Mouse (Mus musculus): ENCODE data around the gene Wrap73.

Wrap73 gene

DNA sequence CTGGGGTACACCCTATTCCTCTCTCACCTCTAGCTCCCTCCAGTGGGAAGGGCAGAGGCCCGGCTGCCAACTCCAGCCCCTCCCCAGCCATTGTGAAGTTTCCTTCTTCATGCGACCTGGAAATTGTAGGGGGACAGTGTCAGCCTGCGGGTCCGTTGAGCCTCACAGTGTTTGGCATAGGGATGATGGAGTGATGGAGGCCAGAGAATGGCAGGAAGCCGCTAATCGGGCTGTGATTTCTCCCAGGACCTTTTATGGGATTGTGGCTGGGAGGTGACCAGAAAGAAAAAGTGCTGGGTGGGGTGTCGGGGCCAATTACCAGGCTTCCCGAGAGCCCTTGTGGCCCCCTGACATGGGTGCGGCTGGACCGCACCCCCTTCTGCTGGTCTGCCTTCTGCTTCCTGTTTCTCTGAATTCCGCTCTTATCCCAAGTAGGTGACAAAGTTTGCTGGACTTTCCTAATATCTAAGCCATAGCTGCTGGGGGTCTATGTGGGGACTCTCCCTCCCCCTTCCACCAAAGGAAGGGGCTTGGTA, 43.9 kb downstream of the Wrap73 start:
- no peak for DNase-seq

DNA sequence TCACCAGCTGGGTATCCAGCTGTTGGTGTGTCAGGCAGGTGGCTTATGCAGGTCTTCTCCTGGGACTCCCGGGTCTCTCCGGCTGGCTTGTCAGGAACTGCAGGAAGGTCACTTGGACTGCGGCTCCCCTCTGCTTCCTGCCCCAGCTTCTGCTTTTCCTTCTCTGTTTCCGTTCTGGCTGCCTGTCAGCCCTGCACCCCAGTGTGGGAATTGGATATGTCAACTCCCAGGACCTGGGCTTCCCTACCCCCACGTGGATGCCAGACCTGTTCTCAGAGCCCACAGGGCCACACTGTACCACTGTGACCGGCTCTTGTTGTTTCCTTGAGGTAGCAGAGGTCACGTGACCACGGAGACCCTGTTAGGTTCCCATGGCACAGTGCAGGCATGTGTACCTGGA, 46.8 kb downstream of the Wrap73 start:
- DNase-seq = no peak

DNA sequence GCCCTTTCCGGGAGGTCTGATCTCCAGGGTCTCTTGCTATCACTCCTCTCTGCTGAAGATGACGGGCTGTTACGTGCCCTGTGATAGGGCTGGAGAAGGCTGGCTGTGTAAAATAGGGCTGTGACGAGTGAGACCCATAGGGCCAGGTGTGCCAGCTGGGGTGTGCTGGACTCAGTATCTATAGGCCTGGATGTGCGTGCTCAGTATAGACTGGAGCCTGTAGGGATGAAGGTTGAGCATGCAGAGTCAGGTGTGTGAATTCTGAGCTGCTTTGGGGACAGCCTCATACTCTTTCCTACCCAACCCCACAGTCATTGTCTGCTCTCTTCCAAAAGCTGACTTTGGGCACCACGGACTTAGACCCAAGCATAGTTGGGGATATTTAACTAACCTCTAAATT, 55.8 kb downstream of the Wrap73 start:
- DNase-seq = no peak

DNA sequence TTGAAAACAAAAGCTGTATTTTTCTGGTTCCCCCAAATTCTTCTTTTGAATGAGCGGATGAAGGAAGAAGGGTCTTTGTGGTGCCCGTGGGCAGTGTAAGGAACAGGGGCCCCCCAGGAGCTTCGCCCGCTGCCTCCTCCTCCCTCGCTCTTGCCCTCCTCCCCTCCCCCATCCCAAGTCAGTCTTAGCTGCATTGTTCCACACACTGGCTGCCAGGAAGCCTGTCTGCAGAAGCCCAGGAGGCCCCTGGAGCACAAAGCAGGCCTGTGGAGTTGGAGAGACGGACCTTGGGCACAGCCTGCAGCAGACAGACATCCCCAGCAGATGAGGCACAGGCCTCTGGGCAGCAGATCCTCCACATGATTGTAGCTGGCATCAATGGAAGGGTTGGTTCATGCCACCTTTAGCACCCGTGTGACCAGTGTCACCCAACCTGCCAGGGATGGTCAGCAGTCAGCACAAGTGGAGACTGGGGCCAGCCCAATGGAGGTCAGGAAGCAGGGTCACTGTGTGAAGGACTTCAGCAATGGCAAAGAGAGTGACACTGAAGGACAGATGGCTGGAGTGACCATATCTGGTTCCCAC, 56.3 kb downstream of the Wrap73 start:
- no peak for DNase-seq

DNA sequence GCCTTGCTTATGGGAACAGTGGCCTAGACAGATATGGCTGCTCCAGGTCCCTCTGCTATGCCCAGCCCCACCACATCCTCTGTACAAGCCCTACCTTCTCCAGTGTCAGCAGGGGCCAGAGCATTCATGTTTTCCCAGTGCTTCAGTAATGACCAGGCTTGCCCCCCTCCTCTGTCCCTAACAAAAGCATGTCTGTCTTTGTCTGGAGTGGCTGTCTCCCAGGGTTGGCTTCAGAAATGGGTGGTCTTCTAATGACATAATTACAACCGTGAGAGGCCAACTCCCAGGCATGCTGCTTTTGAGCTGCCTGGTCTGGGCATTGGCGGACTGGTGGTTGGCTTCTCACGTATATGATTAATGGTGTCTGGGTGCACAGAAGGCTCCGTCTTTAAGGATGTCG, 59.3 kb downstream of the Wrap73 start:
- no peak for DNase-seq

DNA sequence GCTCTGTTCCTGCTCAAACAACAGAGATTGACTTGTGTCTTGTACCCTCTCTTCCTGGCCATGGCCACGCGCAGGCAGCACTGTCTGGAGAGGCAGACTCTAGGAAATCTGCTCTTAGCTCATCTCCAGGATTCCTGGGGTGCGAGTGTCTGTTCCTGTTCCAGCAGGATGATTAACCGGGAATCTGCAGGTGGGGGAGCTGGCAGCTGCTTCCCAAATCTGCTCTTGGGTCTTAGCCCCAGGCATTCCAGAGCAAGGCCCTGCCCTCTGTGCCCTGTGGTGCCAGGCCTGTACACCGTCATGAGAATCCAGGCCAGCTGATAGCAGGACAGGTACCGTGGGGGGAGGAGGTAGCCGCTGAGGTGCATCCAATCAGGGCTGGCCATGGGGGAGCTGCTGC, 62.4 kb downstream of the Wrap73 start:
- DNase-seq = no peak

DNA sequence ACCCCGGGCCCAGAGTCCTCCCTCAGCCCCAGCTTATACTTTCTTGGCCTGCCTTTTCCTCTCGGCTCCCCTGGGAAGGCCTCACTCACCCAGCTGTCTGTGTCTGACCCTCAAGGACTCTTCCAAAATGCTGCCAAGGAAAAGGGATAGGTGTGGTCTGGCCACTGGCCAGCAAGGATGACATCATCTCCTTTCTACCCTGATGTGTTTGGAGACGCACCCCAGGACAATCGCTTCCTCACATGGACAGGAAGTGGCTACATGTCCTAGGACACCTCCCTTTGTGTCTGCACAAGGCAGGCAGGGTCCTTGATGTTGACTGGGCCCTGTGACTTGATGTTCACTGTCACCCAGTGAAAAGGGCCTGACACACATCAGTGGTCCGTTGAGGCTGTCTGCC, 63.2 kb downstream of the Wrap73 start:
- DNase-seq = no peak

DNA sequence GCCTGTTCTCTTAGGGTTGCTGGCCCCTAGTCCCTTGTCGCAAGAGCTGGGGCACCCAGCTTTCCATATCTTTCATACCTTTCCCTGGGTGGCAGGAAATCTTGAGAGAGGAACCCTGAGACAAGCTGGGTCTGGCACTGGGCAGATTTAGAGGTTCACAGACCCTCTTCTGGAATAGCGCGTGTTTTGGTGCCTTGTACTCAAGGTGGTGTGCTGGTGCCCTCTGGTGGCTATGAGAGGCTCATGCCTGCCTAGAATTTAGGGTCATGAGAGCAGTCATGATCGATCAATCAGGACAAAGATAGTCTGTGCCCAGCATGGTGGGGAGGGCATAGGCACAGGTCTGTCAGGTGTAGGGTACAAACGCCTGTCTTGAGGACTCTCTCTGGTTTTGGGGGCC, 65.1 kb downstream of the Wrap73 start:
- peak; percentile 77 for DNase-seq

DNA sequence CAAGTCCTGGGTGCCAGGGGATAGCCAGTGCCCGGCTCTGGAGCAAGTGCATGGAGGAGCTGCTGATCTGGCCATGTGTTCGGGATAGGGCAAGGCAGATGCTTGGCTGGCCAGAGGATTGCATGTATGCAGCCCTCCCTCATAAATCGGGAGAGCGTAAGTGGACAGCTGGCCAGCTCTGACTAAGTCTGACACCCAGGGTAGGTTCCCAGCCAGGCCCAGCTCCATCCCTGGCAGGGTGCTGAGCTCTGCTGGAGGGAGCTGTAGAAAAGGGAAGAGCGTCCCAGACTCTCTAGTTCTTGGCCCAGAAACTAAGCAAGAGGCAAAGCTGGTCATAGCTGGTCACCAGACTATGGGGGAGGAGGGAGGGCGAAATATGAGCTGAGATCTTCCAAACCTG, 66.9 kb downstream of the Wrap73 start:
- no peak for DNase-seq

DNA sequence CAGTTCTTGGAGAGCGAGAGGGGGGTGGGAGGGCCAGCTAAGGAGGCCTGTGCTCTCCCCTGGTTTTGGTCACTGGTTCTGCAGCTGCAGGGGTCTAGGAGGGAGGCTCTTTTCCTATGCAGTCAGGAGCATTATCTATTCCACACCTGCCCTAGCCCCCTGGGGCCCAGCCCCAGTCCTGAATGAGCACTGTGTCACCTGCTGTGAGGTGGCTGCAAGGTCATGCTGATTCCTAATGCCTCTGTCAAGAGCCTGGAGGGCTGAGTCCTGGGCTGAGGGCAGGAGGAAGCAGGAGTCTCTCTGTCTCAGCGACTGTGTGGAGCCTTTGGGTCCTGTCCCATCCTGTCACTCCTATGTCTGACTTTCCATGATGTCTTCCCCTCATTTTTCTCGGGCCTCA, 67.7 kb downstream of the Wrap73 start:
- DNase-seq = no peak

DNA sequence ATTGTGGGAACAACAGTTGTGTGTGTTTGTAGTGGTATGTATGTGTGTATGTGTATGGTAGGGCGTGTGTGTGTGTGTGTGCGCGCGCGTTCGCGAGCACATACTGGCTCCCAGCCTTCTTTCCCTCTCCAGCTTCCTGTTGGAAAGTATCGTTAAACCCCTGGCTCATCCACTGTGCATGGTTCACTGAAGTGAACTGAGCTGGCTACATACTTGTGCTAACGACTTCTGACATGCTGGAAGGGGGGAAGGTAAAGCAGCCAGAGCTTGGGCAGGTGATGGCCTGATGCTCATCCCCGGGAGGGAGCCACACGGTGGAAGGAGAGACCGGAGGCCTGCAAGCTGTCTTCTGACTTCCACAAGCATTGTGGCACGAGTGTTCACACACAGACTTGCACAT, 69.3 kb downstream of the Wrap73 start:
- no peak for DNase-seq

DNA sequence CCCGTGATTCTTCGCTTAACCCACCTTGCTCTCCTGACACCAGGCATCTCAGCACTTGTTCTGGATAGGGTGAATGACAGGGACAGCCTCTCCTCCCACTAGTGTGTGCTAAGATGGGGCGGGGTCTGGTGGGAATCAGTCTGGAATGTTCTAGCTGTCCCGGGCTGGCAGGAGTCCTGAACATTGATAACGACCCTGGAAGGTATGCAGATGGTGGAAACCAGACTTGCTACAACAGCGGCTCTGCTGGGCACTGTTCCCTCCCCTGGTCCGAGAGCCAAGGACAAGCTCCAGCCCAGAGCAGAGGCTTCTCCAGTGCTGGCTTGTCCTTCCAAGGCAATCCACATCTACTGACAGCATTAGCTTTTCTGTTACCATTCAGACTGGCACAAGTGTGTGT, 71.4 kb downstream of the Wrap73 start:
- no peak for DNase-seq

DNA sequence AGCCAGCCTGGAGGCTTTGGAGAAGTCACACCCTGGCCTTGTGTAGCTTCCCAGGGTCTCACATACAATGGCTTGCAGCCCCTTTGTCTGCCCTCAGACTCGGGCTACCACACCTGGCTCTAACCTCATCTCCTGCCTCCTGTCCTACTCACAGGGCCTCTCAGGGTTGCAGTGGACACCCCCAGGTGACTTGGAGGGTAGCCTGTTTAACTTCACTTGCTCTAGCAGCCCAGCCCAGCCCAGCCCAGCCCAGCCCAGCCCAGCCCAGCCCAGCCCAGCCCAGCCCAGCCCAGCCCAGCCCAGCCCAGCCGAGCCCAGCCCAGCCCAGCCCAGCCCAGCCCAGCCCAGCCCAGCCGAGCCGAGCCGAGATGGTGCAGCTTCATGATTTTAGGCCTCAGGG, 71.9 kb downstream of the Wrap73 start:
- no peak for DNase-seq
